Mouse (Mus musculus) stomach, embryonic 14.5 days (tissue): ENCODE data around the gene Fthl17c. TPM values are rescaled to one million over a fixed set of nuclear protein-coding genes. Genes with fewer than 3 reads are reported as not detected.

Experiments used
- polyA plus RNA-seq: library from polyadenylated mRNA; unstranded; fragments of >200 nt; fragmentation: Nextera tagmentation; extraction: Ambion mirVana; gene quantifications from 2 replicates; pipeline ENCODE4 v1.2.1, GENCODE M21; 2014

Gene Fthl17c
- polyA plus RNA-seq, 1 experiment from 2014 or later = not detected

Other genes with a start within 250 kb of the Fthl17c start
- not detected in 2 replicates for gene Ssx9, start 228.1 kb downstream of the Fthl17c start, polyA plus RNA-seq
- gene Ssxb5, start 172.9 kb downstream of the Fthl17c start, polyA plus RNA-seq = not detected in 2 replicates
- not detected in 2 replicates for gene Gm6592, start 132.6 kb downstream of the Fthl17c start, polyA plus RNA-seq
- not detected in 2 replicates for gene Gm5751, start 102.3 kb downstream of the Fthl17c start, polyA plus RNA-seq
- 5.6 and 6.3 TPM in 2 replicates for gene B630019K06Rik, start 84.2 kb downstream of the Fthl17c start, polyA plus RNA-seq
- gene Fthl17b, start 13.6 kb downstream of the Fthl17c start, polyA plus RNA-seq = not detected in 2 replicates
- gene Fthl17d, start 10.2 kb upstream of the Fthl17c start, polyA plus RNA-seq = not detected in 2 replicates
- not detected in 2 replicates for gene Fthl17e, start 56.9 kb upstream of the Fthl17c start, polyA plus RNA-seq
- not detected in 2 replicates for gene Fthl17f, start 86.5 kb upstream of the Fthl17c start, polyA plus RNA-seq
- not detected in 2 replicates for gene 4930402K13Rik, start 128.0 kb upstream of the Fthl17c start, polyA plus RNA-seq
- 1.8 and 1.9 TPM in 2 replicates for gene Lancl3, start 223.3 kb upstream of the Fthl17c start, polyA plus RNA-seq